Mouse (Mus musculus): ENCODE data around the gene Oxgr1. TPM values are rescaled to one million over a fixed set of nuclear protein-coding genes. Genes with fewer than 3 reads are reported as not detected.

The Oxgr1 gene
- polyA plus RNA-seq, 1 experiment from 2014 or later: not detected

DNA sequence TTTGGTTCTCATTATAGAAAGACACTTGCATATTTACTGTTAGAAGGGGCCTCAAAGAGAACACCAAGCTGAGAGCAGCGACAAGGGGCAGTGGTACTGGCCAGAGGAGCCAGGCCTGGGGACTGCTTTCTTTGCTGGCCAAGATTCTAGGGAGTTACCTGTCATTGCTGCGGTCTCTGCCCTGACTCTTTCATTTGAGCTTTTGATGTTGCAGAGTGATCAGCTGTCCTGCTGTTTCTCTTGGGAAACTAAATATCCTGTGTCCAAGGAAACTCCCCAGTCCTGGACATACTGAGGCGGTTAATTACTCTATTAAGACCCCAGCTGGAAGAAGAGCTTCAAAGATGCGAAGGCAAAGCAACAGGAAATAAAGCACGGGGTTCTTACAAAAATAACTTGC is 60.9 kb downstream of the Oxgr1 start:
- DNase-seq (ENCODE audit: low spot score): no peak

DNA sequence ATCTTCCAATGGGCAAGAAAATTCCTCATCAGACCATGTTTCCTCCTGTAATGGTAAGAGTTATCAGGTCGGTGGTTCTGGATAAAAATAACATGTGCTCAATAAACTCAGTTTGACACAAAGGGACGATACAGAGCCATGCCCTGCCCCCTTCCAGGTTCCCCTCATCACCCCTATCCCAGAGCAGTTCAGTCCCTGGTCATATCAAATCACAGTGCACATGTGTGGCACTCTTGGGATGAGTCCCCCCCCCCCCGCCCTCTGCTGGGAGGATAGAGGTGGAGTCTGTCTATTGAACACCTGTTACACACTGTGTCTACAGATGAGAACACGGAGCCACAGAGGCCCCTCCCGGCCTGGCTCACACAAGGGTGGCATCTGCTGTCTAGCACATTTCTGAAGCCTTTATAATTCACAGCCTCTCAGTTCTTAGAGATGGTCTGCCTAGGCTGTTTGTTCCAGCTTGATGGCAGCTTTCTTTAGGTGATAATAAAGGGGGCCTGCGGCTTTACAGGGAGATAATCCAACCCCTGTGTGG is 61.5 kb downstream of the Oxgr1 start:
- no peak for DNase-seq (ENCODE audit: low spot score)

Other genes with a start within 250 kb of the Oxgr1 start
- 81.9 and 91.2 TPM in 2 replicates for gene Mbnl2, start 233.2 kb upstream of the Oxgr1 start, polyA plus RNA-seq (2015; fragmentation: Nextera tagmentation; extraction: Ambion mirVana)

Data from thymus, postnatal 0 days (tissue).